Mouse (Mus musculus) embryonic fibroblast, embryonic 13.5 days (primary cell): ENCODE results near the gene Smad5.

ENCODE experiments used
- CTCF ChIP-seq: IDR thresholded peaks from 2 replicates; pipeline ENCODE4 v1.5.1; 2011; ENCODE audit warnings: mild to moderate bottlenecking, control low read depth, low read length, moderate library complexity, borderline replicate concordance; ENCODE audit not compliant: insufficient read depth
- POLR2A ChIP-seq: IDR thresholded peaks from 2 replicates; pipeline ENCODE4 v1.6.1; 2011; ENCODE audit warnings: low read depth, mild to moderate bottlenecking, control low read depth, low read length, moderate library complexity

DNA sequence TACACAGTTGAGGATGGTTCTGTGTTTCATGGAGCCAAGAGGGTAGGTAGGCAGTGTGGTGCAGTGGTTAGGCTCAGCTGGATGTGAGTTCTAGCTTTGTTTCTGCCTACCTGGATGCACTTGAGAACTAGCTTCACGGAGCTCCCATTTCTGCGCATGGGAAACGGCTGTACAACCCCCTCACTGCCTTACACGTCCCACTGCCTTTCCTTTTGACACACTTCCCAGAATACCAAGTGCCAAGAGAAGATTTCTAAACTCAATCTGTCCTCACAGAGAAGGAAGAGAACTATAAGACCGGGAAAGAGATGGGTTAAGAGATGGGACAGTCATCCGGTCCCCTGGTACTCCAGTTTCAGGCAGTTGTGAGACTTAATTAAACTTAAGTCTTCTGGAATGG lies 10.2 kb upstream of the Smad5 start:
- no peak for TF ChIP-seq CTCF
- no peak for TF ChIP-seq POLR2A
